Mouse (Mus musculus) WW6 (cell line): Measurements from ENCODE around the gene Palb2.
A peak's percentile ranks its signal among the peaks of the same experiment; 100 is the strongest.
"Not testable (repeated sequence)": the region's sequence is repeated elsewhere in the genome, so short reads cannot be mapped to it uniquely, and the experiment has no call there.

Experiments
- DNase-seq: peaks from one replicate; pipeline ENCODE4 v3.0.0-alpha.2; 2013; ENCODE audit warnings: low read depth, low spot score

The Palb2 gene

DNA sequence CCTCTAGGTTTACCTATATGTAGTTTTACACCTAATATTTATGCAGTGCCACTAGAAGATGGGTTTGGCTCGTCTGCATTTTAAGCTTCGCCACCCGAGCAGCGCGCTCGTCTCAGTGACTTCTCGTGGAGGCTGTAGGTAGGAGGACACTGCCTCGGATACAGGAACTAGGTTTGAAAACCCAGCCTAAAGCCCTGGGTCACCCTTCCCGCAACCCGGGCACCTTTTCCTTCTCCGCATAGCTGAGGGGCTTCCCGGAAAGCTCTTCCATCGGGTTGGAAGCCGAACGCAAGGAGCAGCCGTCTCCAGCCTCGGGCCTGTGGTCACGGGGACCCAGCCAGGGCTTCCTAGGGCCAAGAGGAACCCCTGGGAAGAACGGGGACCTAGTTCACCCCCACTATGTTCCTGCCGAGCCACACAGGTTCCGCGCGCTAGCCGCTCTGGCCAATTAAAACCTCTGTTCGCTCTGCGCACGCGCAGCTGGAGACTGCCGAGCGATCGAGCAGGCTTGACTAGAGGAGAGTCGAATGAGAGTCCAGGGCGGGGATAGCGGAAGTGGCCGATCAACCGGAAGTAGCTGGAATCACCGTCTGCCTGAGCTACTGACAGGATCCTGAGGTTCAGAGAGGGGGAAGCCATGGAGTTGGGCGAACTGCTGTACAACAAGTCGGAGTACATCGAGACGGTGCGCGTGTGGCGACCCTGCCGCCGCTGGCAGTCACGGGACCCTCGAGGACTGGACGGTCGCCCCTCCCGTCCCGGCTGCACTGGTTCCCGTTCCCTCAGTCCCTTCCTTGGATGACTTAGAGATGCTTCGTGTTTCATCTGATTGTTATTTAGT is at the start of gene Palb2, which contains the start of gene Dctn5:
TSS of gene Palb2 (minus strand) at position 489 of the 841 bp plus-strand sequence.
TSS of gene Dctn5 (plus strand) at position 545 of the 841 bp plus-strand sequence.
- peak; percentile 93 for DNase-seq

DNA sequence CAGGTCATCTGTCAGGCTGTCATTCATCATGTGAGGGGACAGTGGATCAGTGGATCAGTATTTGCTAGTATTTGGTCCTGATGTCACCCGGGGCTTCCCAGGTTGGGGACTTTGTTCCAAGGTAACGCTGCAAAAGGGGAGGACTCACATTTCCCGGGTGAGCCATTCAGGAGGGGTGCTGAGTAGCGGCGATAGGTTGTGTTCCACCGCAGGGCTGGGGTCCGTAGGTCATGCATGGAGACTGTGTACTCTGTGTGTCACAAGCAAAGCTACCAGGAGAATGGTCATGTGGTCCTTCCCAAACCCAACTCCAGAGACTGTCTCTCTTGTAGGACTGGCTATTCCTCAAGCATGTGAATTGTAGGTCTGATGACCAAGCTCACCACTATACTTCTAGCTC is 47.9 kb upstream of the Palb2 start:
- DNase-seq, result no peak

DNA sequence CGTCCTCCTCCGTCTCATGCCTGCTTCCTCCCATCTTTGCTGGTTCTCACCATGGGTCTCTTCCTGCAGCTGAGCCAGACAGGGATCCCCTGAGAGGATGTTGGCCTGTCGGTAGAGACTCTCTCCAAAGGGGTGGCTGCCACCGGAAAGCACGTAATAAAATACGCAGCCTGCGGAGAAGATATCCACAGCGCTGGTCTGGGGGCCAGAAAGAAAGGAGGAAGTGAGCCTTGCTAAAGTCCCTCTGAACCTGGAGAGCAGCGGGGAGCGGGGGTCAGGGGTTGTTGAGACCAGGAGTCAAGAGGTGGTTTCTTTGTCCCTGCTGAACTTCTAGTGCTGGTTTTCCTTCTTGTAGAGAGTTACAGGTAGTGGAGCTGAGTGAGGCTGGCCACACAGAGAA is 38.8 kb upstream of the Palb2 start:
- DNase-seq, result no peak

DNA sequence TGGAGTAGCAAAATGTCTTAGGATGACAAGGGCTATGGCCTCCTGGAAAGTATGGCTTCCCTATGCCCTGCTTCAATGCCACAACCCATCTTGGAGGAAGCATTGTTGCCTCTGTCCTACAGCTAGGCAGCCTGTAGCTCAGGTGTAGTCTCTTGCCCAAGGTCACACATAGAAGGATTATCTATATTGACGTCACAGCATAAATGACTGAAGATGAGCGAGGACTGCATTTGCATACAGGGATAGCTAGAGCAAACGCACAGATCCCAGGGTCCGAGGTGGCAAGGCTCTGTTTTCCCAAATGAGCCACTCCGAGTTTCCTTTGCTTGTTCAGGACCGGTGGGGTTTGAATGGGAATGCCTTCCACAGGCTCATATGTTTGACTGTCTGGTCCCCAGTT is 37.9 kb upstream of the Palb2 start:
- no peak for DNase-seq

DNA sequence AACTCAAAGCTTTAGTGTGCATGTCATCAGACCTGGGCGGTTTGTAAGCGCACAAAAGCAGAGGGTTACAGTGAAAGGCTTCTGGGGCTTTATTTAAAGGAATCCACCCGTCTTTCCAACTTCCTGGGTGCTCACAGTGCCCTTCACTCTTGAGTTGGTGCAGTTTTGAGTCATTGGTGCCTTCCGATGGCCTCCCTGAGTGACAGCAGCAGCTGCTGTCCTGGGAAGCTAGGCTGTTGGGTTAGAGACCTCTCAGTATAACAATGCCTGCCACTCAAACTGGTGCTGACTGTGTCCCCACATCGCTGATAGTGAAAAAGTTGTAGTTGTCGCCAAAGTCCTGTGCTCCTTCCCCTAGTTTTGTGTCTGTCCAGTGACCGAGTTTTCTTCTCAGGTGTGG is 34.4 kb upstream of the Palb2 start:
- no peak for DNase-seq

DNA sequence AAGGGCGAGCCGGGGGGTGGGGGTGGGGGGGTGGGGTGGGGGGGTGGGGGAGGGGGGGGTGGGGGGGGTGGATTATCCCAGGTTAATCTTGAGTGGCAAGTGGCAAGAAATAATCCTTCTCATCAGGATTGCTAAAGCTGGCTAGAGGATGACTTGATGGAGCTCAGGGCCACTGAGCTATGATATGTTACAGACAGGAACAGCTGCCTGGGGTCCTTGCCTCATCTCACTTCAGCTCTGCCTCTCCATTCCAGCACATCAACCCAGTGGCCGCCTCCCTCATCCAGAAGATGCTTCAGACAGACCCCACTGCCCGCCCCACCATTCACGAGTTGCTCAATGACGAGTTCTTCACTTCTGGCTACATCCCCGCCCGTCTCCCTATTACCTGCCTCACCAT is 31.0 kb upstream of the Palb2 start:
- DNase-seq, result no peak

DNA sequence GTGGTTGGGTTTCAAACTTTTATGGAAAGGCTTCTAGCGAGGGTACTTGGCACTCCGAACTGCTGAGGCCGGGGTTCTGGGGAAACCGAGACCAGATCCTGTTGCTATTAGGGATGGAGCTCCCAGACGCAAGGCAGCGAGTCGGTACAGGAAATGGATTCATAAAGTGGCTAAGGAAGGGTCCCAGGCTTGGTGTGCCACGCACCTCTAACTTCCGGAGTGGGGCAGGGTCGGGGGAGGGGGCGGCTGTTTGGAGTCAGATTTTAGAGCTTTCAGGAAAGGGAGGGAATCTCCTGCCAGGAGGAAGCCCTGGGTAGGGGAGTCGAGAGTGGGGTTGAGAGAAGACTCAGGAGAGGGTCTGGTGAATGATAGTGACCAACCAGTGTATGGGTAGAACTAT is 27.3 kb upstream of the Palb2 start:
- DNase-seq, result no peak

DNA sequence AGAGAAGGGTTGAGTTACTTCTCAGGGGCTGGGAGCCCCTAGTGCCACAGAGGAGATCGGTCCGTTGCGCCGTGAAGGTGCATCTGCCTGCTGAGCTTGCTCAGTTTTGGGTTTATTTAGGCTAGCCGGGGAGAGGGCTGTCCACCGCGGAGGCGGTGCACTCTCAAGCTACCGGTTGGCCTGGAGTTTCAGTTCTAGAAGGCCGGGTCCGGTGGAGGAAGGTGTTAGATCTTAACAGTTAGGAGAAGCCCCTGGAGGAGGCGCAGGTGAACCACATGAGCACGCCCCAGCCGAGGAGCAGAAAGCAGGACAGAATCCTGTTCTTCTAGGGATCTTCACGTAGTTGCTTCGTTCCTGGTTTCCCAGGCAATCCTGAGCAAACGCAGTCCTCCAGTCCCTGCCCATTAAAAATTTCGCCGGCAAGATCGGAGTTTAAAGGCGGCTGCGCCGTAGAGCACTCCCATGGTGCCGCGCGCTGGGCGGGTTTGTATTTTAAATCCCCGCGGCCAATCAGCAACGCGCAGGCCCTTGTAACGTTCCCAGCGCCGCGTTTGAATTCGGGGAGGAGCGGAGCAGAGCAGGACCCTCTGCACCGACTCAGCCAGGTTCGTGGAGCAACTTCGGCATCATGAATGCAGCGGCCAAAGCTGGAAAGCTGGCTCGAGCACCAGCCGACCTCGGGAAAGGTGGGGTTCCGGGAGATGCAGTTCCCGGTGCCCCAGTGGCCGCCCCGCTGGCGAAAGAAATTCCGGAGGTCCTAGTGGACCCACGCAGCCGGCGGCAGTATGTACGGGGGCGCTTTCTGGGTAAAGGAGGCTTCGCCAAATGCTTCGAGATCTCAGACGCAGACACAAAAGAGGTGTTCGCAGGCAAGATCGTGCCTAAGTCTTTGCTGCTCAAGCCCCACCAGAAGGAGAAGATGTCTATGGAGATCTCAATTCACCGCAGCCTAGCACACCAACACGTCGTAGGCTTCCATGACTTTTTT is 26.4 kb upstream of the Palb2 start, which contains the start of gene Plk1:
TSS of gene Plk1 (plus strand) at position 525 of the 988 bp plus-strand sequence.
- DNase-seq, result peak; percentile 70

DNA sequence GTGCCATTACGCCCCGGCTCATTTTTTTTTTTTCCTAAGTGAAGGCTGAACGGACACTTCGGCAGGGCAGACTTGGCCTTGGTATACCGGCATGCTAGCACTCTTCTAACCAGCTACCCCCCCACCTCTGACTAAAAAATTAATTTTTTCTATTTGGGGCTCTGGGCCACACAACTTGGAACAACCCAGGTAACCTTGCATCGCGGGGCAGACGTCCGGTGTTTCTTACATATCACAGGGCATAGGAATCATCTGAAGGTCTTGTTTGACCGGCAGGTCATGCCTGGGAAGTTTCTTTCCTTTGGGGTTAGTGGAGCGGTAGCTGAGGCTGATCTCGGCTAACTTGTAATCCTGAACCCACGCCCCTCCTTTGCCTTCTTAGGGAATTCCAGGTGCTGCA is 25.7 kb upstream of the Palb2 start:
- no peak for DNase-seq

DNA sequence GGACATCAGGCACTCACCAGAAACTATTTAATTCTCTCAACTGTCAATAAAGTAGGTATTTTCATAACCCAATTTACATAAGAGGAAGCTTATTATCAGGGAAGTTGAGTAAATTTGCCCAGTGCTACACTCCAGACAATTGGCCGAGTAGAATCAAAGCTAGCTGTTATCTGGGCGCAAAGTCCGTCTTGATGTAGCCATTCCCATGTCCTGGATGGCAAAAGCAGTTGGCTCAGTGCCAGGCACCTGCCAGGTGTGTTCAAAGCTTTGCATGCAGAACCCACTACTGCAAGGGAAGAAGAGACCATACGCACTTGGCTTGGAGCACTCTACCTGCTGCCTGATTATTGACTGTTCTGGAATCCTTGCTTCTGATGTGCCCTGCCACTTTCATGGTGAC is 19.7 kb upstream of the Palb2 start:
- DNase-seq, result no peak

DNA sequence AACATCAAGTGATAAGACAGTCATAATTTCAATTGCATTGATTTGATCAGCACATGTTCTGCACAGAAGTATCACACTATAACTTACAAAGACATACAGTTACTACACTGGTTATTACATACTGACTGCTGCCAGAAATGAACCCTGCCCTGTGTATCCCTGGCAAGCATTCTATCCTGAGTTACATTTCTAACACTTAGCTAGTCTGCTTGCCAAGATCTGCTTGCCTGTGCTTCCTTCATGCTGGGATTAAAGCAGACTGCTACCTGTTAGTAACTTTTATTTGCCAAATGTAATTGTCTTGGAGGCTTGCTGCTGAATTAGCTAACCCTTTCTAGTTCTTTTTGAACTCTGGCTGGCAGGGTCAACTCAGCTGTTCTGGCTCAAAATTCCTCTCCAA is 8.2 kb upstream of the Palb2 start:
- DNase-seq, result no peak

DNA sequence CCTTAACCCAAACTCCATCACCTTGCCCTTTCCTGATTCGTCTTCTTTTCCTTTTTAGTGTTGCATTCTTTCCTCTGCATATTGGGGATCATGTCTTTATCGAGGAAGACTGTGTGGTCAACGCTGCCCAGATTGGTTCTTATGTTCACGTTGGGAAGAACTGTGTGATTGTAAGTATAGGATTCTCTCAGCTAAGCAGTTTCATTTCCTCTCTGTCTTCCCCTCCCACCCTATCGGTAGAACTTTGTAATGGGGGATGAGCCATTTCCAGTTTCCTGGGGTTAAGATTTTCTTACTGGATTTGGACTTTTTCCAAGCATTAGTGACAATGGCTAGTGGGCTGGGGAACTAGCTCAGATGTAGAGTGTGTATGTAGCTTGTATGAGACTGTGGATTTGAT is 5.4 kb upstream of the Palb2 start:
- DNase-seq, result no peak

DNA sequence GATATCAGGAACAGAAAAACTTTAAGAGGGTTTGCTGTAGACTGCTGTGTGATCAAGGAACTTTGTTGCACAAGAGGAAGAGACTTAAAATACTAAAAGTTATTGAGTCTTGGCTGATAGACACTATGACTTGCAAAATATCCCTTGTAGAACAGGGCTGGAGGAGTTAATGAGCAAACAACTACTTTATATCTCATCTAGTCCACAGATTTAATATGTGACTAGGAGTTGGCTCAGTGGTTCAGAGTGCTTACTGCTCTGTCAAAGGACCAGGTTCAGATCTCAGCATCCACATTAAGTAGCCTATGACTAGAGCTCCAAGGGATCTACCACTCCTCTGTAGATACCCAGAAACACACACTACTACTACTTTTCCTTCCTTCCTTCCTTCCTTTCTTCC is 4.3 kb upstream of the Palb2 start:
- no peak for DNase-seq

DNA sequence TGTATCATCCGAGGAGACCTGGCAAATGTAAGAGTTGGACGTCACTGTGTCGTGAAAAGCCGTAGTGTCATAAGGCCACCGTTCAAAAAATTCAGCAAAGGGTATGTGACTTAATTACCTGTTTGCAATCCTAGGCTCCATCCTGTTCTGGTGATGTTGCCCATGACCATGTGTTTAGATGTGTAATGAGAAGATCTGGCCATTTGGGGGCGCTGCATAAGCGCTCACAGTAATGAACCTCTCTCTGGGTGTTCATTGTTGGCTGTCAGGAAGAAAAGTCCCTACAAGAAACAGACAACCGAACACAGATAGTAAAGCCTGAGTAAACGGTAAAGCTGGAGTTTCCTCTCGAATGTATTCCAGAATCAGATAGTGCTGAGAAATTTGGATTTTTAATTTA is 2.3 kb upstream of the Palb2 start:
- no peak for DNase-seq

DNA sequence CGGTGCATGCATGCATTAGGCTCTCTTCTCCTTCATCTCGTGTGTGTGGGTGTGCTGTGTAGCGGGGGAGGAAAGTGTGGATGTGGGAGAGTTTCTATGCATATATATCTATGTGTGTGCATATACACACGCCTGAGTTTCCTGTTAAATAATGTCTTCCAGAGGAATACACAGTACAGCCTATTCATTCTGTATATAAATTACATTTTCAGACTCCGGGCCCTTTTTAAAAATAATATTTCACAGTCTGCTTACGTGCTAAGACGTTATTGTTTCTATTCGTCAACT is 497 bp upstream of the Palb2 start:
- DNase-seq, result no peak

DNA sequence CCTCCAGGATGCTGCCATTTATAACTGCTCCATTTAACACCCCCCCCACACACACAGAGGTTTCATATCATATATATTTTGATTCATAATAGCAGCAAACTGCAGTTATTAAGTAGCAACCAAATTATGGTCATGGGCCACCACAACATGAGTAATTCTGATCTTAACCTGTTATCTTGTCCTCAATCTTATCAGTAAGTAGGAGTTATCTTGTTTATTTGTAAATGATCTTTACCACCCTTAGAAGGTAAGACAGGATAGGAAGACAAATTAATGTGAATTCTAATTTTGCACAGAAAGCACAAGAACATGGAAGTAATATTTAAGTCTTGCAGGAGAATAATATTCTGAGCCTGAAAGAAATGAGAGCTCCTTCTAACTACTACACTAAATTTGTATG is 951 bp downstream of the Palb2 start:
- no peak for DNase-seq

DNA sequence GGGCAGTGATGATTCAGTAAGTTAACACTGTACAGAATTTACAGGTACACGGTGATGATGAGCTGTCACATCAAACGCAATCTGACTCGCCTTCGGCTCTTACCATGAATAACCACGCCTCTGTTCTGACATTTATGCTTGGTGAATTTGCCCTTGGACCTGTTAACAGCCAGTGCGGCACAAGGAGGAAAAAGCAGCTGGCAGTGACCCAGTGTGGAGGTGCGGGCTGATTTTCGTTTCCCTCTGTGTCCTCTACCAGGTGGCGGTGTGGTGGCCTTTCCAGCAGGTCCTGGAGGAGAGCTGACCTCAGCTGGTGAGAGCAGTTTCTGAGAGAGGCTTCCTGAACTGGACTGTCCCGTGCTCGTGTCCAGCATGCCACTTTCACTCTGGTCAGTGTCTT is 5.8 kb downstream of the Palb2 start:
- DNase-seq, result no peak

DNA sequence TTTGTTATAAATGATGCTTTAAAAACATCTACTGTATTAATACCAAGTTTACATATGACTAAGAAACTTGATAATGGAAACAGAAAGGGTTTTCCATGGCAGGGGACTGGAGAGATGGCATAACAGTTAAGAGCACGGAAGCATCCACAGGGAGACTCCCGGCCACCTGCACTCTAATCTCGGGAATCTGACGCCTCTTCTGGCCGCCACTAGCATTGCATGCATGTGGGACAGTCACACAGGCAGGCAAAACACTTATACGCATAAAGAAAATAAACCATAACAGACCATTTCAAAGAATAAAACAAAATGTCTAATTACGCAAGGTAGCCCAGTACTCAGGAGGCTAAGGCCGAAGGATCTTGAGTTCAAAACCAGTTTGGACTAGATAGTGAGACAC is 7.1 kb downstream of the Palb2 start:
- DNase-seq, result no peak

DNA sequence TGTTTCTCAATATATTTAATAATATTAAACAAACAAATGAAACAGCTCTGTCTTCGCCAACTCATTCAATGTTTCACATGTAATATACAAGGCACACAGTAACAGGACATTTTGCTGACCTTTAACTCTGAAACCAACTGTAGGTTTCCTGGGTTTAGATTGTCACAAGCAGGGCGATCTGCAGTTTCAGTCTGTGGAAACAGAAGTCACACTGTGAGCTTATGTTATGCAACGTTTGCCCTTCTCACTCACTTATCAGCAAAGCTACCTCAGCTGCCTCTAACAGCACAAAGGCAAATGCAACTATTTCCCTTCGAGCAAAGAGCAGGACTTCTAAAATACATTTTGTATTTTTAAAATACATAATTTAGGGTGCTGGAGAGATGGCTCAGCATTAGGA is 9.3 kb downstream of the Palb2 start:
- DNase-seq, result no peak

DNA sequence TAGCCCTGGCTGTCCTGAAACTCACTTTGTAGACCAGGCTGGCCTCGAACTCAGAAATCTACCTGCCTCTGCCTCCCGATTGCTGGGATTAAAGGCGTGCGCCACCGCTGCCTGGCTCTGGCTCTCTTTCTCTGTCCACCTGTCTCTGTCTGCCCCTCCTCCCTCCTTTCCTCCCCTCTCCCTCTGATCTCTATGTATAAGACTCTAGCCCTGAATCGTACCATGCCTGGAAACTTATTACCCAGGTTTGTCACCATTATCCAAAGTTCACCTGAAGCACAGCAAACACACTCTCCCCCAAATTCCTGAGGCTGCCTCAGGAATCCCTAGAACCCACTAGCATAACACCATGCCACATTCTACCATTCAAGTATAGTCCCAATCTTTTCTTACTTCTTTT is 24.6 kb downstream of the Palb2 start:
- no peak for DNase-seq

DNA sequence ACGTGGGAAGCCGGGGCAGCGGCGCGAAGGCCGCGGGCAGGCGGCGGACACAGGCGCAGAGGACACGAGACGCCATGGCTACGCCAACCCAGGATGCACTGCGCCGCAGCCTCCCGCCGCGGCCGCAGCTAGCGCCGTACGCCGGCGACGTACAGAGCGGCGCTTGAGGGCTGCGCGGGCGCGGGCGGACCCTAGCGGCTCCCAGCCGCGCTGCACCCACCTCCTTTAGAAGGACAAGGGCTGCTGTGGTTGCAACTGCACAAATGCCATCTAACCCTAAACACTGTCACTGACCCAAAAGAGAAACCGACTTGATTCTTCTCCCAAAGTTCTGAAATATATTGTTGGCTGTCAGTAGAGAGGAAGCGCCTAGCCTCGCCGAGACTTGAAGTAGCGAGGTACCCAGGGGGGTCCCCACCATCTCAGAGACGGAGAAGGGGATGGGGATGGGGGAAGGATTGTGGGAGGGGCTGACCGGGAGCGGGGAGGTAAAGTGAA is 31.0 kb downstream of the Palb2 start, which contains the start of gene Ndufab1:
TSS of gene Ndufab1 (minus strand) at position 140 of the 498 bp plus-strand sequence.
- peak; percentile 84 for DNase-seq

DNA sequence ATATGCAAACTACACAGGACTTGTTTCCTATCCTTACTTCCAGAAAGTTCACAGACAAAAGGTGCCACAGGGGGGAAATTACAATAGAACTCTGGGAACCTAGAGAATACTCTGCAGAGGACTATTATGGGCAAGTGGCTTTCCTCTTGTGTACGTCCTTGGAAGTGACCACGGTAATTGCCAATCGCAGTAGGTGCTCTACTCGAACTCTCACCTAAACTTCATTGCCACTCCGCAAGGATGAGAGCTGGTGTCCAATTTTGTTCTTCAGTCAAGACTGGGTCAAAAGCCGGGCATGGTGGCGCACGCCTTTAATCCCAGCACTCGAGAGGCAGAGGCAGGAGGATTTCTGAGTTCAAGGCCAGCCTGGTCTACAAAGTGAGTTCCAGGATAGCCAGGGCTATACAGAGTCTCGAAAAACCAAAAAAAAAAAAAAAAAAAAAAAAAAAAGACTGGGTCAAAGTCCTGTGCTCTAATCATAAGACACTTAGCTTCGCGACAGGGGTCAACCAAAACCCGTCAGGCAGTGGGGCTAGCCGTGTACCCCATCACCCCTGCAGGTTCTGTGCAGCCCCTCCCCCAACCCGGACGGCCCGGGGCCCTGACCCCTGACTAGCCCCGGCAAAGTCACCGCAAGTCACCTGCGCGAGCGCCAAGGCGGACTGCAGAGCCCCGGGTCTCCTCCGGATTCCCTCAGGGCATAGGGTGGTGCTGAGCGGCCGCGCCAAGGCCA is 31.6 kb downstream of the Palb2 start:
- not testable (repeated sequence) for DNase-seq
